Mouse (Mus musculus) cortical plate, adult 2 months (tissue): Measurements from ENCODE around the gene Cybrd1. TPM values are rescaled to one million over a fixed set of nuclear protein-coding genes. Genes with fewer than 3 reads are reported as not detected.

Source experiments
- H3K27ac ChIP-seq: fragments of 200-500 bp; 2 replicates; pipeline ENCODE4 v1.5.1; 2012; ENCODE audit warnings: low read length, control low read depth, inconsistent platforms; ENCODE audit not compliant: insufficient read depth
- H3K4me1 ChIP-seq: fragments of 200-500 bp; 2 replicates; pipeline ENCODE4 v1.6.1; 2011; ENCODE audit warnings: low read length; ENCODE audit not compliant: control insufficient read depth, insufficient read depth
- H3K4me3 ChIP-seq: fragments of 200-500 bp; 2 replicates; pipeline ENCODE4 v1.5.1; 2011; ENCODE audit warnings: mild to moderate bottlenecking, low read length, control low read depth; ENCODE audit not compliant: insufficient read depth
- CTCF ChIP-seq: fragments of 200-500 bp; IDR thresholded peaks from 2 replicates; pipeline ENCODE4 v1.5.1; 2011; ENCODE audit warnings: mild to moderate bottlenecking, control low read depth, low read length; ENCODE audit not compliant: insufficient read depth; ENCODE audit errors: extremely low read depth
- POLR2A ChIP-seq: fragments of 200-500 bp; IDR thresholded peaks from 2 replicates; pipeline ENCODE4 v1.6.1; 2011; ENCODE audit warnings: mild to moderate bottlenecking, low read length, control low read depth; ENCODE audit not compliant: insufficient read depth; ENCODE audit errors: extremely low read depth
- polyA plus RNA-seq: library from polyadenylated mRNA; depleted of rRNA; stranded (reverse); fragments of >200 nt; gene quantifications from 2 replicates; pipeline ENCODE4 v1.2.3, GENCODE M21; 2012

The Cybrd1 gene
- polyA plus RNA-seq, 1 experiment: 1.4 TPM

- no peak for TF ChIP-seq CTCF
- no peaks in the 10 kb centered on the region for H3K4me1 ChIP-seq
- H3K27ac ChIP-seq: no peak overlapping the region
- no peak overlapping the region for H3K4me3 ChIP-seq
These were observed 4.7 kb downstream of the Cybrd1 start for GRCm38 (mm10) chr2:71122268-71123029.

GRCm38 (mm10) chr2:71123591-71123990, 5.9 kb downstream of the Cybrd1 start:
- Histone ChIP-seq H3K4me3 (no peak overlapping the region), H3K4me1 (no peaks in the 10 kb centered on the region), H3K27ac (no peak overlapping the region)
- TF ChIP-seq POLR2A (no peak), CTCF (no peak)

- TF ChIP-seq POLR2A (no peak), CTCF (no peak)
- Histone ChIP-seq H3K4me1 (no peaks in the 10 kb centered on the region), H3K4me3 (no peak overlapping the region), H3K27ac (no peak overlapping the region)
These were observed 10.2 kb downstream of the Cybrd1 start for GRCm38 (mm10) chr2:71127779-71128534.

DNA sequence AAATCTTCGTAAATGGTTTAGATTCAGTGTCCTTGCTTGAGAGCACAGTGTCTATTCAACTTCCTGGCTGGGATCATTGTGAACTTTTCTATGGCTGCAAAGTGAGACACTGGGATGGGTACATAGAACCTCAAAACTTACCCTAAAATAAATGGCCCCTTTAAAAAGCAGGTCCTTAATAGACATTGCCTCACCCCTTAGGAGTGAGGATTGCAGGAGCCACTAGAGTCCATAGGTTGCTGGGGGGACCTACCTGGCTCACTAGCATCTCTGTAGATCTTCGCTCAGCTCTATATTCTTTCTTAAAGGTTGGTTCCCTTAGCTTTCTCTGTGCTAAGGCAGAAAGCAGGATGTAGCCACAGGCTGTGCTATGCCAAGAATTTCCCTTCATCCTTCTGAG, 12.6 kb downstream of the Cybrd1 start:
- no peaks in the 10 kb centered on the region for H3K4me1 ChIP-seq
- TF ChIP-seq POLR2A (no peak), CTCF (no peak)
- H3K4me3 ChIP-seq: no peak overlapping the region
- no peak overlapping the region for H3K27ac ChIP-seq

- TF ChIP-seq CTCF (no peak), POLR2A (no peak)
- Histone ChIP-seq H3K27ac (no peak overlapping the region), H3K4me3 (no peak overlapping the region), H3K4me1 (no peaks in the 10 kb centered on the region)
These were observed 14.3 kb downstream of the Cybrd1 start for GRCm38 (mm10) chr2:71131866-71132496.

GRCm38 (mm10) chr2:71134041-71134505, 16.4 kb downstream of the Cybrd1 start:
- no peaks in the 10 kb centered on the region for H3K4me1 ChIP-seq
- TF ChIP-seq CTCF: no peak
- TF ChIP-seq POLR2A: no peak
- no peak overlapping the region for H3K27ac ChIP-seq
- no peak overlapping the region for H3K4me3 ChIP-seq

- Histone ChIP-seq H3K27ac (no peak overlapping the region), H3K4me1 (no peaks in the 10 kb centered on the region), H3K4me3 (no peak overlapping the region)
- TF ChIP-seq CTCF (no peak), POLR2A (no peak)
These were observed 17.1 kb downstream of the Cybrd1 start for GRCm38 (mm10) chr2:71134836-71135235.

DNA sequence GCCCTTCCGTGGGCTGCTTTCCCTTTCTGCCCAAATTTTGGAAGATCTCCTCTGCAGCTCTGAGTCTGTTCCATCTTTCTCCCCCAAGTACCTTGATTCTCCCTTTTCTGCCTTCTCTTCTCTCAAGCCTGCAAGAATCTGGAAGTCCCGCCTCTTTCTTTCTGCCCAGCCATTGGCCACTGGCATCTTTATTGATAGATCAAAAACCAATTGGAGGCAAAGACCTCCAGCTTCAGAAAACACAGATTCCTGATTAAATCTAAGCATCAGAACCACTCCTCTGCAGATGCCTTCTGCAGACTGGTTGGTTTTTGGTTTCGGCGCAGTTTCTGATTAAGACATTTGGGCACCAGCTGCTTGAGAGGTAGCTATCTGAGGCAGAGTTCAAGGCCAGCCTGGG, 22.9 kb downstream of the Cybrd1 start:
- no peak overlapping the region for H3K27ac ChIP-seq
- H3K4me3 ChIP-seq: no peak overlapping the region
- H3K4me1 ChIP-seq: no peaks in the 10 kb centered on the region
- TF ChIP-seq CTCF (no peak), POLR2A (no peak)

DNA sequence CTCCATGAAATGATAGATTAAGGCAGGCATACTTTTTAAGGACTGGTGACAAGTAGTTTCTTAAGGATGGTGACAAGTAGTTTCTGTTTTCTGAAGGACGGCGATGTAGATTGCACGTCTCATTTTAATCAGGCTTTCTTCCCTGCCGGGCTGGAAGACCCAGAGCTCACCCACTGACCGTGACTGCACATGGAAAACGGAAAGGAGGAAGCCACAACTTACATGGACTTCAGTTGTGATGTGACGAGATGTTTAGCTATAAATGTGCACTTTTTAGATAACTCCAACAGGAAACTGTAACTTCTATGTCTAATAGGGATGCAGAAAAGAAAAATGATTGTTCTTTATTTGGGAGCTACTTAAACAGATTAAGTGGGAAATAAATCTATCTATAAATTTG, 24.7 kb downstream of the Cybrd1 start:
- Histone ChIP-seq H3K27ac (no peak overlapping the region), H3K4me3 (no peak overlapping the region), H3K4me1 (no peaks in the 10 kb centered on the region)
- no peak for TF ChIP-seq CTCF
- TF ChIP-seq POLR2A: no peak
